Mouse (Mus musculus): ENCODE measurements around the gene Lrfn4.

Gene Lrfn4

GRCm38 (mm10) chr19:4569356-4570236 lies 45.9 kb downstream of the Lrfn4 start:
- DNase-seq (ENCODE audit: low spot score in 2 of 2): no peak

DNA sequence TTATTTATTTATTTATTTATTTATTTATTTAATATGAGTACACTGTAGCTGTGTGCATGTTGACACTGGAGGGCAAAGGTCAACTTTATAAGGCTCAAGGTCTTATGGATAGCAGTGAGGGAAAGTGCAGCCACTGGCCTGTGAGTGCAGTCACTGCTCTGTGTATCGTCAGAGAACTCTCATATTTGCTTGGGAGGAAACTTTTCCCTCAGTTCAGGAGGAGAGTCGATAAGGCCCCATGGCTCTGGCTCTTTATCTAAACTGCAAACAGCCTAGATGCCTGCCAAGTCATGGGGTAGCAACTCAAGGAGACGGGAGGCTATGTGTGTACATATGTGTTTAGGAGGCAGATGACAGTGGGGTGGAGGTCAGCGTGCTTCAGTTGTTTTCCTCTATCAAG lies 46.6 kb downstream of the Lrfn4 start:
- peak in 1 of 2 experiments; percentile 66 for DNase-seq (ENCODE audit: low spot score in 2 of 2)

DNA sequence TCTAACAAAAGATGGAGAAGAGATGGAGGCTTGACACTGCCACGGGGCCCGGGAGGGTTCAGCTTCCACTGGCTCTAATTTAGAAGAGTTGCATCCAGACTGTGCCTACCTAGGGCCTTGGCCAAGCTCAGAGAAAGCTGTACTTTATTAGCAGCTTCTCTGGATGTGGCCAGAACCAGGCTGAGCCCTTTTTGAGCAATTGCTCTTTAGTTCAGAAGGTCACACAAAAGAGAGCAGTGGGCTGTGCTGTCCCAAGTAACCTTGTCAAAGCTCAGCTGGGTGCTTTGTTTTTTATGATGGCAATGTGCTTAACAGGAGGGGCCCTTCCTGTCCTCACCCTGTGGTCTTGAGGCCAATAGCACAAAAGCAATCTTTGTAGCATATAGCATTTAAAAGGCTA lies 47.8 kb downstream of the Lrfn4 start:
- no peak for DNase-seq (ENCODE audit: low spot score in 2 of 2)

DNA sequence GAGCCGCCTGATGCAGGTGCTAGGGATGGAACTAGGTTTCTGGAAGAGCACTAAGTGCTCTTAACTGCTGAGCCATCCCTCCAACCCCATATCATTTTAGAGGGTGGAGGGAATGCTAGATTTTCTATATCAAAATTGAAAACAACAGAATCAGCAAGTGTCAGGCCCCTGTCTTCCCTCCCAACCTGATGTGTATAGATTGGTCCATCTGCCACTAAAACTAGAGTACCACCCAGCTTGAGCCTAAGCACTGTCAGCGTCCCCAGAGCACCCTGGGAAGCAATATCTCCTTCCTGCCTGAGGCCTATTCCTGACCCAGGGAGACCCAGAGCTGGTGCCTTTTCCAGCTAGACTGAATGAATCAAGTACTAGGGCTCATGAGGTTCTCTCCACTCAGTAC lies 48.6 kb downstream of the Lrfn4 start:
- no peak for DNase-seq (ENCODE audit: low spot score in 2 of 2)

GRCm38 (mm10) chr19:4565678-4566077 lies 49.8 kb downstream of the Lrfn4 start:
- no peak for DNase-seq (ENCODE audit: low spot score in 2 of 2)
